Mouse (Mus musculus) megakaryocyte, embryonic 14.5 days (primary cell): ENCODE measurements around the gene Ddx42.

Source experiments
- FLI1 ChIP-seq: IDR thresholded peaks from 2 replicates; pipeline ENCODE4 v1.6.1; 2012; ENCODE audit warnings: low read length, inconsistent platforms, mixed read lengths
- GATA1 ChIP-seq: IDR thresholded peaks from 3 replicates; pipeline ENCODE4 v1.6.1; 2012; ENCODE audit warnings: mixed read lengths, low read length, inconsistent platforms, borderline replicate concordance

GRCm38 (mm10) chr11:106291861-106292260 lies 75.1 kb downstream of the Ddx42 start:
- TF ChIP-seq GATA1 (no peak), FLI1 (no peak)
